Mouse (Mus musculus): ENCODE results near the gene Papola.

DNA sequence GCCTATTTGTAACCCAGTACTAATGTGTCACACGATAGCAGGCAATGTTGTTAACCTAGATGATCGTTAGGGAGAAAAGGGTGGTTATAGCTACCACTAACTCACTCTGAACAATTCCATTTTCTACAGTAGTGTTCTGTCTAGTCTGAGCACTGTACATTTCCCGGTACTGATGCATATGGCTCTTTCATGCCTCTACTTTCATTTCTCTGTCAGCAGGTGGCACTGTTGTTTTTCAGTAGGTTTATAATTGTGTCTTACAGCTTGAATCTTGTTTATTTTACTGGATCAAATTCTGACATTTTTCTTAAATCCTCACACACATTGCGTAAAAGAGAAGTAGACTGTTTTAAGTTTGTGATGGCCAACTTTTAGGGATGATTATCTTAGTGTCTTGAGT is 54.6 kb downstream of the Papola start:
- no peak for TF ChIP-seq USF1 (IDR thresholded peaks at IDR 0.05; ENCODE audit: low read depth)
- no peak for TF ChIP-seq CTCF (IDR thresholded peaks at IDR 0.05; ENCODE audit: control insufficient read depth, insufficient read depth, insufficient read length)
- no peak for TF ChIP-seq MYOD1 (IDR thresholded peaks at IDR 0.05; ENCODE audit: control insufficient read depth, insufficient read length, low read depth)
- no peak for TF ChIP-seq CEBPB (IDR thresholded peaks at IDR 0.05; ENCODE audit: low read depth)
